Mouse (Mus musculus) heart, adult 8-10 months (tissue): ENCODE data around the gene Dnajc30. TPM values are rescaled to one million over a fixed set of nuclear protein-coding genes. Genes with fewer than 3 reads are reported as not detected.
"Not testable (repeated sequence)": the region's sequence is repeated elsewhere in the genome, so short reads cannot be mapped to it uniquely, and the experiment has no call there.

Source experiments
- DNase-seq: peaks from one replicate; pipeline ENCODE4 v3.0.0; 2022; ENCODE audit warnings: low spot score
- total RNA-seq, 4 experiments: library from RNA; stranded (reverse); gene quantifications; 2 replicates each; pipeline ENCODE4 v1.2.4; 2022

Gene Dnajc30
- total RNA-seq: 10 to 100 TPM; 43.8 to 49.3 (median 45.5) TPM

DNA sequence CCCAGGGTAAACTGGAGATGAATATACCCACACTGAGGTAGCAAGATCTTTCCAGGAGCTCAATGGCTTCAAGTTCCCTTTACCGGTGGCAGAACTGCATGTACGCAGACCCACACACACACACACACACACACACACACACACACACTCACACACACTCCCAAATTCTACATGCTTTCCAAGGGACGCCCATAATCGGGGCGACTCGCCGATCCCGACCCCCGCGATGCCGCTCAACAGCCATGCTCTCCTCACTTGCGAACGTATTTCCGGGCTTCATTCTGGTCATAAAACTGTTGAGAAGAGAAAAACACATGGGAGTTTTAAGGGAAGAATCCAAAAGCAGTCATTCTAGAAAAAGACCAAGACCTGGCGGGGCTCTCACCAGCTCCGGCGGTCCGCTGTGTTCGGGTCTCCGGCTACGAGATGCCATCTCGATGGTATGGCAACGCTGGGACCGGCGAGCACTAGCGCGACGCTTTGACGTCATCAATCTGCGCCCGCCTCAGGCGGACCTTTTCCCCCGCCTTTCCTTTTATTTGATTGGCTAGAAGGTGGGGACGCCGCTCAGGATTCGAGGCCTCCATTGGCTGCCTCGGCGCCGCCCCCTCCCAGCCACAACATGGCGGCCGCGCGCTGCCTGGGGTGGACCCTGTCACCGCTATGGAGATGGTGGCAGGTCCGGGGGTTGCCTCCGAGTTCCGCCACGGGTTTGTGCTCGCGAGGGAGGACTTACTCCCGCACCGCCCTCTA lies at the start of gene Dnajc30:
Gene Dnajc30 (plus strand): TSS at position 574 of the 753 bp plus-strand sequence.
- DNase-seq: peak; percentile 97

GRCm38 (mm10) chr5:135015497-135015896 lies 48.5 kb upstream of the Dnajc30 start:
- DNase-seq: peak; percentile 86

- DNase-seq: no peak
Measured at GRCm38 (mm10) chr5:135016224-135016759, 47.7 kb upstream of the Dnajc30 start.

GRCm38 (mm10) chr5:135021814-135022213 lies 42.2 kb upstream of the Dnajc30 start:
- DNase-seq: peak; percentile 56

DNA sequence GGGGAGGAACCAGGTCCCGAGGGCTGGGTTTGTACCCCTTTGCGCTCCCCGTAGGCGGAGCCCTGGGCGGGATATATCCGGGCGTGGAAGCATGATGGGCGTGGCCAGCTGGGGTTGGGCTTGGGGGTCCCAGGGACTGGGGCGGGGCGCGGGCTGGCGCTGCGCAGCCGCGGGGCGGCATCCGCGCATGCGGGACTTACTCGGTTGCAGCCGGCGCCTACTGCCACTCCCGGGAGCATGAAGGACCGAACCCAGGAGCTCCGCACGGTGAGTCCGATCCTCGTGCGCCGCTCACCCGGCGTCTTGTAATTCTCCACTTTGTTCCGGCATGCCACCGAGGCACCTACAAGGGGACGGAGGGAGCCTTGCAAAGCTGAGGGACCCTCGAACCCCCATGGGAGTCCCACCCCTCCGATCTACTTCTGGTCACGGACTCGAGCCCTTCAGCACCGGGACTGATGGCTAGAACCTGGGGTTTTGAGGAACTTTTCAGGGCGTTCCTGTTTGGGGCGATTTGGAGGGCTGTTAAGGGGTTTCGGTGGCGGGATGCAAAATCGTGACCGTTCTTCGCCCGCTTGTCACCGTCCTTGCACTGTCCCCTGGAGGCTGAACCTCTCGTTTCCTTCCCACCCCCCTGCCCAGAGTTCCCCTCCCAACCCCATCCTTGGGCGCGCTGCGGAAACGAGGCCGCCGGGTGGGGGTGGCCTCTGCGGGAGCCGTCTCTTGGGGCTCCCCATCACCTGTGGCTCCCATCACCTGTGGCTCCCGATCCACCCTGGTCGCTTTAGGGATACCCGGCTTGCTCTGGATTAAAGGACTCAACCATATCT lies 40.4 kb upstream of the Dnajc30 start, which contains the start of gene Stx1a:
Gene Stx1a (plus strand): TSS at position 139 of the 830 bp plus-strand sequence.
- peak; percentile 89 for DNase-seq

- DNase-seq: no peak
Measured at GRCm38 (mm10) chr5:135024665-135025224, 39.3 kb upstream of the Dnajc30 start.

DNA sequence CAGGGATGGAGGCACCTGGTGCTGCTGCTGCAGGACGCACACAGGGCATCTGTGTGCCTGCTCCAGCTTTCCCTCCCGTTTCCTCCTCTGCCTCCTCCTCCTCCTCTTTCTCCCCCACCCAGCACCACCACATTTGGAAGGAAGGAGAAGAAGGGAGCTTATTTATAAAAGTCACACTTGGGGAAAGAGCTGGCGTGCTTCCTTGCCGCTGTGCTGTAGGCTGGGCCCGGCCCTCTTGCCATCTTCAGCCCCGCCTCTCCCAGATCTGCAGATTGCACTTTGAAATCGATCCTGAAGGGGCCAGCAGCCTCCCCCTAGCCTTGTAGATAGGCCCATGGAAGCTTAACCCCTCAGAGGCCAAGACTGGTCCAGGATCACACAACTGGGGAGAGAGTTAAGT lies 38.1 kb upstream of the Dnajc30 start:
- DNase-seq: no peak

GRCm38 (mm10) chr5:135029007-135029854 lies 34.8 kb upstream of the Dnajc30 start:
- DNase-seq: no peak

DNA sequence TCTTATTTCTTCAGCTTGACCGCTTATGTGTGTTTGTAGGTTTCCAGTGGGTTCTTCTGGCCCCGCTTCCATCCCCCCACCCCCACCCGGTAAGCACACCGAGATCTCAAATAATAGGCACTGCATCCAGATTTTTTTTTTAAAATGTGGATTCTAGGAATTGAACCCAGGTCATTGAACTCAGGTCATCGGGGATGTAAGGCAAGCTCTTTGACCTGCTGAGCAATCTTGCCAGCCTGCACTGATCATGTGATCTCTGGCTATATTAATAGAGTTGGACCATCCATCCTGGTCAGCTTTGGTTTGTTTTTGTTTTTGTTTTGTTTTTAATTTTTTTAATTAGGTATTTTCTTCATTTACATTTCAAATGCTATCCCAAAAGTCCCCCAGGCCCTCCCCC lies 31.4 kb upstream of the Dnajc30 start:
- DNase-seq: no peak

DNA sequence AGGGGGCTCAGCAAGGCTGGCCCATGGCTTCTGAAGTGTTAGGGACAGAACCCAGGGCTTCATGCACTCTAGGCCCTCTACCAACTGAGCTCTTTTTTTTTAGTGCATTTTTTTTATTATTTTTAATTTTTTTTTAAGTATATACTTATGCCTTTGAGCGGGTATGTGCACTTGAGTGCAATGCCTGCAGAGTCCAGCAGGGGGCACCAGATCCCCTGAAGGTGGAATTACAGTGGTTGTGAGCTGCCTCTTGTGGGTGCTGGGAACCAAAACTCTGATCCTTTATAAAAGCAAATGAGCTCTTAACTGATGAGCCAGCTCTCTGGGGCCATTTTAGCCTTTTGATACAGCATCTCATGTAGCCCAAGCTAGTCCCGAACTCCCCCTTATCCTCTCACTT lies 29.4 kb upstream of the Dnajc30 start:
- DNase-seq: no peak

- DNase-seq: no peak
Measured at GRCm38 (mm10) chr5:135035608-135036359, 28.2 kb upstream of the Dnajc30 start.

DNA sequence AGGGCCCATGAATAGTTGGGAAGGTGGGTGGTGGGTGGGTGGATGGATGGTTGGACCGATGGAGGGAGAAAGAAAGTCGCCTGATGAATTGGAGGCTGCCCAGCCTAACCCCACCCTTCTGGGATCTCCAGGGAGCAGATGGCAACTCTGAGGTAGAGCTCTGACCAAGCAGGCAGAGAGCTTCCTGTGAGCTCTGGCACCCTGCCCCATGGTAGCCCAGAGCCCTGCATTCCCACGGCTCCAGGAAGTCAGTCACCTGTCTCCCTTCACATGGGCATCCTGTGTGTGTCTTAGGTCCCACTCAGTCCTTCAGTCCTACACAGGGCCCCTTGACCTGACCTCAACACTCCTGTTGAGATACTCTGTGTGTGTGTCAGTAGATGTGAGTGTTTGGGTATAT lies 26.1 kb upstream of the Dnajc30 start:
- DNase-seq: no peak

DNA sequence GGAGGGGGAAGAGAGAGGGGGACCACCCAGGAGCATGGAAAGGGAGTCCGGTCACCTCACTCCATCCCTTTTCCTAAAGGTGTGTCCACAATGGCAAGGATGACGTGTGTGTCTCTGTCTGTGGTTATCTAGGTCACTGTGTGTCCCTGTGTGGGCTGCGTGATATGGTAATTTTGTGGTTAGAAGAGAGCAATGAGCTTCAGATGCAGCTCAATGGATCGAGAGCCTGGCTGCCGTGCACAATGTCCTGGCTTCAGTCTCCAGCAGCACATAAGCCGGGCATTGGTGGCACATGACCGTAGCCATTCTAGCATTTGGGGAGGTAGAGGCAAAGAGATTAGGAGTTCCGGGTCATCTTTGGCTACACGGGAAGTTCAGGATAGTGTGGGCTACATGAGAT lies 24.5 kb upstream of the Dnajc30 start:
- DNase-seq: no peak

DNA sequence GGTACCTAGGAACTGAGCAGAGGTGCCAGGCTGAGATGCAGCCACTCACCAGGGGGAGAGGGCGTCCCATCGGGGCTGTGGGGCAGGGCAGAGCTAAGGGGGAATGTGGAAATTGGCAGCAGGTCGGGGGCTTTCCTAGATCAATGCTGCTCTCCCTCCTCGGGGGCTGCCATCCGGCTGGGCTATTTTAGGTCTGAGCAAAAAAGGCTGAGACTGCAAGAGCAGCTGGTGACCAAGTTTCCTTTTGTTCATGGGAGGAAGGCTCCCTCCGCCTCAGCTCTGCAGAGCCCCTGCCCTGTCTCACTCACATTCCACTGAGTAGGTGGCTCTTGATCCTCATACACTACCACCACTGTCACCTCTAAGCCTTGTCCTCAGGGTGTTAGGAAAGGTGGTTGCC lies 23.9 kb upstream of the Dnajc30 start:
- no peak for DNase-seq

DNA sequence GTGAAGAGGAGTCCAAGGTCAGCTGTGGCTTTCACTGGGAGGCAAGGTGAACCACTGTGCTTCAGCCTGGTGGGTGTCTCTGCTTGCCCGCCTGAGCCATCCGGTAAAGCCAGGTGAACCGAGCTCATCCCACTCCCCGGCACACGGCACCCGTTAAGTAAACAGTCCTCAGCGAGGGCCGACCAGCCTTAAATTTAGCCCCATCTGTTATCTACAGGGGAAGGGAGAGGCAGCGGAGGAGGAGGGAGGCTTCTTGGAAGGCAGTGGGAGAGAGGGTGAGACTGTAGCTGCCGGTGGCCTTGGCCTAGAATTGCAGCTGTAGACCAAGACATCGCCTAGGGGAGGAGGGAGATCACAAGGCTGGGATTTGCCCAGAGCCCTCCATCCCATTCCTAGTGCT lies 23.2 kb upstream of the Dnajc30 start:
- DNase-seq: no peak

GRCm38 (mm10) chr5:135042105-135042788 lies 21.8 kb upstream of the Dnajc30 start:
- DNase-seq: no peak

- no peak for DNase-seq
Measured at GRCm38 (mm10) chr5:135044575-135044974, 19.4 kb upstream of the Dnajc30 start.

DNA sequence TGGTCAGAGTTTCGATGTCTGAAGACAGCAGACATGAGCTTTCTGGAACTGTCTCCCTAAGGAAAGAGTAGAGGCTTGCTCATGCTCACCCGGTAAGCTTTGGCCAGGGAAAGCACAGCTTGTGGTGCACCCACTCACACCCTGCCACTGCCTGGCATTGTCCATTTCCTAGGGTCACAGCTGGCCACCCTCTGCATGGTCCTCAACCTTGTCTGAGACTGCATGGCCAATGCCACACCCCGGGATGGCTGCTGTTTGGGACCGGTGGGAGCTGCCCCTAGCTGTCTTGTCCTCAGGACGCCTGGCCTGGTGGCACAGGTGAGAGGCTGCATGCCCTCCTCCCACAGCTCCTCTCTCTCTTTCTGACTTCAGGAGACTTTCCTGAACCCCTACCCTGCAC lies 15.5 kb upstream of the Dnajc30 start:
- DNase-seq: no peak

DNA sequence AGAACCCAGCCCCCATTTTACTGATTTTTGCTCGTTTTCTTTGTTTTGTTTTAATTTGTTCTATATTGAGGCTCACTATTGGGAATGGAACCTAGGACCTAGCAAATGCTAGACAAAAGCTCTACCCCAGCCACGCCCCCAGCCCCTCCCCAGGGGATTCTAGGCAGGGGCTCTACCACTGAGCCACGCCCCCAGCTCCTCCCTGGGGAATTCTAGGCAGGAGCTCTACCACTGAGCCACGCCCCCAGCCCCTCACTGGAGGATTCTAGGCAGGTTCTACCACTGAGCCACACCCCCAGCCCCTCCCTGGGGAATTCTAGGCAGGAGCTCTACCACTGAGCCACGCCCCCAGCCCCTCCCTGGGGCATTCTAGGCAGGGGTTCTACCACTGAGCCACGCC lies 14.7 kb upstream of the Dnajc30 start:
- not testable (repeated sequence) for DNase-seq

DNA sequence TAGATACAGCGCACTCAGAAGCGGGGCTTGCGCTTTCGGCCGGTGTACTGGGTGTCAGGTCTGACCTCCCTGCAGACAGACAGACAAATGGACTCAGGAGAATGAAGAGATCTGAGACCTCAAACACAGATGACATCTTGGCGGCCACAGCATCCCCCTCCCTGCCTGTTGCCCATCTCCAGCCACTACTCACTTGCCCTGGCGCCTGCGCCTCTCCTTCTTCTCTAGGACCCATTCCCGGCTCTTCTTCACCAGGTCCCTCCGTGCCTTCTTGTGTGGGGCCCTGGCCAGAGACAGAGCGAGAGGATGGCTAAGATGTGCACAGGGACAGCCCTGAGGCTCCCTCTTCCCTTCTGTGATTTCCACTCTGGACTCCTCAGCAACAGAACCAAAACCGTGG lies 10.6 kb upstream of the Dnajc30 start:
- no peak for DNase-seq
